Mouse (Mus musculus): ENCODE measurements around the gene Rogdi.

Gene Rogdi

DNA sequence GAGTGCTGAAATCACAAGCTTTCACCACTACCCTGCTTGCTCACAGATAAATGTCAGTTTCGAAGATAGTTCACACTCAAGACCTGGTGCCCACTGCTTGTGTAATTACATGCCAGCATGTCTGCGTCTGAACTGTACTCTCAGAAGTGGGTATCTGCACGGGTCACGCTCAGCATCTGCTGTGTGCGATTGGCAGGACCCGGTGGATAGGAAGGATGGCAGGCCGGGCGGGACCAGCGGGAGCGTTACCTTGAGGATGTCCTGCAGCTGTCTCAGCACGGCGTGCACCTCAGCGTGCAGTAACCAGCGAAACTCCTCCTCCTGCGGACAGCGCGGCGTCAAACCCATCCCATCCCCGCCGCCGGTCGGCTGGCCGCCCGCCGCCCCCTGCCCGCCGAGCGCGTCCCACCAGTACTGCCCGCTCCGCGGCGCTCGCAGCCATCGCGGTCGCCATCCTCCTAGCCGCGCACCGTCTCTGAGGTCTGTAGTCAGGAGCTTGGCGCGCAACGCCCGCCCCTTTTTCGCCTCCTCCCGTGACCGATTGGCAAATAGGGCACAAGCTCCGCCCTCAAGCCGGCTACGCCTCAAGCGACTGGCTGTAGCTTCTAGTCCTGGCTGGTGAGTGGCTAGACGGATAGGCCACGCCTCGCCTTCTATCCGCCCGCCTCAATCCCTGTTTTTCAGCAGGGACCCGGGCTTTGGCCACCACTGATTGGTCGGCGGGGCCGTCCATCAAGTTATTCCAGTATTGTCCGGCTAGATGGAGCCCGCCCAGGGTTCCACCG is at the start of gene Rogdi:
Rogdi (minus strand) TSS at position 500 of the 785 bp plus-strand sequence.
- DNase-seq (ENCODE audit: low read depth, low spot score): peak; percentile 99

DNA sequence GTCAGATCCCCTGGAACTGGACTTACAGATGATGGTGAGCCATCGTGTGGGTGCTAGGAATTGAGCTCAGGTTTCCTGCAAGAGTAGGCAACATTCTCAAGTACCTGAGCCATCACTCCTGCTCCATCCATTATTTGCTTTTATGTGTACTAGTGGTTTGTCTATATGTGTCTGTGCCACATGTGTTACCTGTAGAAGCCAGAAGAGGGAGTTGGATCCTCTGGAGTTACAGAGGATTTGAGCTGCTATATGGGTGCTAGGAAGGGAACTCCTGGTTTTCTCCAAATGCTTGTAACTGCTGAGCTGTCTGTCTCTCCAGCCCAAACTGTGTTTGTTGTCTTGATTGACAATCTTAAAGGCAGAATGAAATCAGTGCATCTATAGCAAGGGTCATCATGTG is 44.8 kb upstream of the Rogdi start:
- DNase-seq (ENCODE audit: low read depth, low spot score): peak; percentile 11

- DNase-seq (ENCODE audit: low read depth, low spot score): peak; percentile 70
These were observed 37.1 kb upstream of the Rogdi start for GRCm38 (mm10) chr16:5050251-5051110.

GRCm38 (mm10) chr16:5049774-5050234 is 36.5 kb upstream of the Rogdi start, which contains the start of the genes Glyr1 and Ubn1:
Glyr1 (minus strand) TSS chr16:5049863.
Ubn1 (plus strand) TSS chr16:5050057.
- peak; percentile 99 for DNase-seq (ENCODE audit: low read depth, low spot score)

DNA sequence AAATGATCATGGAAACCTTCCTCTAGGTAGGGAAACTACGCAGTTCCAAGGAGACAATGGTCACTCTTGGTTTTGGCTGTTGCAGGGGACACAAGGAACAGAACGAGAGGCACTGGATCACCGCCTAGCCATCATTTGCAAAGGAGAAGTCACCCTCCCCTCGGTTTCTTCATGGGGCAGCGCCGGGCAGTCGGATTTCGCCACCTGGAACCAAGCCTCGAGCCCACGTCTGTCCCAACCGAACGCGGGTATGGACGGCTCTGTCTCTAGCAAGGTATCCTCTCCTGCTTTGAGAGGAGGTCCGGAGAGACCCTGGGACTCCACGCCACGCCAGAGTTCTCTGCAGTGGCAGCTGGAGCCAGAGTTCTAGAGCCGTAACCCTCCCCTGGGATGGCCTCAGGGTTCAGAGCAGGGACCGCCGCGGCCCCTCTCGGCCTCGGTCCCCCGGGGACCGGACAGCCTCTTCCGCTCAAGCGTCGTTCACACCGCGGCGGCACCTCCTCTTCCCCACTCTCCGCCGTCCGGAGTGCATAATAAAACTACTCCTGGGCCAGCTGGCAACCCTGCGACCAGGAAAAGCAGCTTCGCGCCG is 35.9 kb upstream of the Rogdi start:
- no peak for DNase-seq (ENCODE audit: low read depth, low spot score)

GRCm38 (mm10) chr16:5045322-5045721 is 32.0 kb upstream of the Rogdi start:
- DNase-seq (ENCODE audit: low read depth, low spot score): no peak

DNA sequence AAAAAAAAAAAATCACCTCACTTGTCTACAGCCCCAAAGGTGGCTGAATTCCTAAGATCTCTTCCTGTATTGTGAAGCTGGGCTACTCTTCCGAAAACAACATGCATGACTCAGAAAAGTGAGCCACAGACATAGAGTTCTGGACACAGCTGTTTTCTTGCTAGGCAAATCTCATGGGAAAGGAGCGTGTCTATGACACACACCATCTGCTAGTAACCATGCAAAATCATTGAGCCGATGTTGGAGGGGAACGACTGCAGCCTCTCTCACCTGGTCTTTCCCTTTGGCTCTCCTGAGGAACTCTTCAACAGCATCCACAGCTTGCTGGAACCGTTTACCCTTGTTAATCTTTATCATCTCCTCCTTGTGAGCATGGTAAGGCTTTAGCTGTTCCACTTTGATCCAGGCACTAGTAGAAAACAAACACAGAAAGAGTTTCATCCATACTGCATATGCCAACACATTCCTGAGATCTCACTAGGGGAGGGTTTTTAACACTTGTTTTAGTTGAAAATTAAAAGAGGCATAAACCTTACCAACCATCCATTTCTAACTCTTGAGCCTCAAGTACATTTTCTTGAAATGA is 23.4 kb upstream of the Rogdi start:
- DNase-seq (ENCODE audit: low read depth, low spot score): no peak

DNA sequence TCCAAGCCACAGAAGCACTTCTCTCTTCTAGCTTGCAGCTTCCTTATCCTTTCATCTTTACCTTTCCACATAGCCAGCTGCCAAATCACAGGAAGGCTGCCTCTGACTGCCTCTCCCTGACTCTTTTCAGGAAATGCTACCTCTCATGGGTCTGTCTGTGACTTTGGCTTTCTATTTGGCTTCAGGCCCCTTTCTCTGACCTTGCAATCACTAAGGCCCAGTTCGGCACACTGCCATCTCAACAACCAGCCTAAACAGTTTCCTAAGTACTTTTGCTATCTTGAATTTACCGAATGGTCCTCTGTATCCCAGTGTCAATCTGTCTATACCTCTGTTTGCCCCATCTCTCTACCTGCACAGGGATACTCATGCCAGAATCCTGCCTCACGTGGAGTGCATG is 22.2 kb upstream of the Rogdi start:
- no peak for DNase-seq (ENCODE audit: low read depth, low spot score)

GRCm38 (mm10) chr16:5029847-5030246 is 16.5 kb upstream of the Rogdi start:
- no peak for DNase-seq (ENCODE audit: low read depth, low spot score)

DNA sequence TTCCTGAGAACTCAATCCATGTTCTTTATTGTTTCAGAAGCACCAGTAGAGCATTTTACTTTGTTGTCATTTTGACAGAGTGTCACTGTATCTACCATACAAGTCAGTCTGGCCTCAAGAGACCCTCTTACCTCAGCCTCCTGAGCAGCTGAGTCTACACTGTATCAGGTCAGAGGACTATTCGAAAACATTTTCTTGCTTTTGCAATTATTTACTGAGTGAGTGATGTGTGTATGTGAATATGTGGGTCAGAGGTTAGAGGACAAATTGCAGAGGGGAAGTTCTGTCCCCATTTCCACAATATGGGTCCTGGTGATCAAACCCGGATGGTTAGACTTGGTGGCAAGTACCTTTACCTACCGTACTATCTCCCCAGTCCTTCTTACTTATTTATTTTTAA is 10.7 kb upstream of the Rogdi start:
- DNase-seq (ENCODE audit: low read depth, low spot score): no peak

DNA sequence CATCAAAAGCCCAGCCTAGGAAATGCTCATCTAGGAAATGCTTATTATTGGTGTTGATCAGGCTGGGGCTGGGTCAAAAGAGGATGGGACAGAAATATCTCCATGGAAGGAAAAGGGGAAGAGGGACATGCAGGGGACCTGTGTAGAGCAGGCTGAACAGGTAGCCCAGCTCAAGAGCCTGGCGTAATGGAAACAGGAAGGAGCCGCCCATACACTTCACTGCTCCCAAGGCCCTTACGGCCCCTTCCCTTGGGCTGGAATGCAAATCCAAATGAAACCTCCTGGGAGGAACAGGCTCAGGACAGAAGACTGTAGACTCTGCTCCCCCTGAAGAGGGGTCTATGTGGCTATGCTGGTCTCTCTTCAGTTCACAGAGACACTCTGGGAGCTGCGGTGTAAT is 1.2 kb upstream of the Rogdi start:
- no peak for DNase-seq (ENCODE audit: low read depth, low spot score)

DNA sequence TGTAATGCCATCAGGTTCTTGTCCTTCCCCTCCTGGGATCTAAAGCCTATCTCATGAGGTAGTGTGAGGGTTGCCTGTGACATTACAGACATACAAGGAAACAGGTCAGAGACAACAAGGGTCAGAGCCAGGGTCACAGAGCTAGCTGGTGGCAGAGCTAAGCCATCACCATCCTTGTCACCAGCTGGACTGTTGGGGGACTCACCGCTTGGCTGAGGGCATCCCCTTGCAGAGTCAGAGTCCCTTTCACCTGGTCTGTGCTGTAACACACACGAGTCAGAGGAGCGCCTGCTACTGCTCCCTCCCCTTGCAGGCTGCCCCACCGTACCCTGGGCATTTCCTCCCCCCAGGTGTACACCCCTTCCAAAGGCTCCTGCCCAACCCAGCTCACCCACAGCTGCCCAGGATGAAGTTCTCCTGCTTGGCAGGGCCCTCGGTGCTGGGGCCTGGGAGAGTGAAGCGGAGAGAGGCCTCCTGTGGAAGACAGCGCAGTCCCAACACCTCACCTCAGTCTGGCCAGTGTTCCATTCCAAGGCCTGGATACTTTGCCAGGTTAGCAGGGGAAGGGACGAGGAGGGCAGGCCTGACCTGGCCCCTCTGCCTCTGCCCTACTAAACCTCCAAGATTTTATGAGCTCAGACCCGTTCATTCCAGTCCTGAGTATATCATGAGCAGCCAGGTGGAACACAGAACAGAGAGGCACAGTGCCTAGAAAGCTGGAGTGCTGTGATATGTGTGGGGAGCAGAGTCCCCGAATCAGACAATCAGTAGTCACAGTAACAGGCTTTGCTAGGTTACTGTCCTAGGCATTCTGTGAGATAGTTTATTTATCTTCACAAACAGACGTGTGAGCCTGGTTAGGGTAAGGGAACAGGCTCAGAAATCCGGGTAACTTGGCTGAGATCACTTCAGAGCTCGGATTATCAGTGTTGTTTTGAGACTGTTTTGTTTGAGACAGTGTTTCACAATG is 1.0 kb downstream of the Rogdi start:
- DNase-seq (ENCODE audit: low read depth, low spot score): no peak

- DNase-seq (ENCODE audit: low read depth, low spot score): peak; percentile 16
These were observed 2.1 kb downstream of the Rogdi start for GRCm38 (mm10) chr16:5011285-5011684.

DNA sequence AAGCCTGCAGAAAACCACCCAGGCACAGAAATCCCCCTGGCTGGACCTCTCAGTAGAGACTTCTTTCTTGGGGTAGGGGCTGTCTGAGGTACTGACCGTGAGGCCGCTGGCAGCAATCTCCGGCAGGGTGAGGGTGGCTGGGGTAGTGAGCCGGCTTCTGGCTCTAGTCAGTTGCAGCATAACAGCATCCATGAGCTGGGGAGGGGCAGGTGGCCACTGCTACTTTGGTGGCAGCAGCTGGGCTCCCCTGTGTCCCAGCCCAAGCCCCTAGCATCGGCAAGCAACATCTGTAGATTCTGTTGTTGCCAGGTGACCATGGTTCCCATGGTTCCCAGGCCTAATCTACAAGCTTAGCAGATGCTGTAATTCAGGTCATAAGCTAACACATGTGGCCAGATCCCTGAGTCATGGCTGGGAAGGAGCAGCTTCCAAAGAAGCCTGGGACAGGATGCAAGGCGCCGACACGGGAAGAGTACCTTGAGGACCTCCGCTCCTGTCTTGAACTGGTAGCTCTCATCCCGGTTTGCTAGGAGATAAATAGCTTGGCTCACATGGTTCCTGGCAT is 2.9 kb downstream of the Rogdi start:
- no peak for DNase-seq (ENCODE audit: low read depth, low spot score)

DNA sequence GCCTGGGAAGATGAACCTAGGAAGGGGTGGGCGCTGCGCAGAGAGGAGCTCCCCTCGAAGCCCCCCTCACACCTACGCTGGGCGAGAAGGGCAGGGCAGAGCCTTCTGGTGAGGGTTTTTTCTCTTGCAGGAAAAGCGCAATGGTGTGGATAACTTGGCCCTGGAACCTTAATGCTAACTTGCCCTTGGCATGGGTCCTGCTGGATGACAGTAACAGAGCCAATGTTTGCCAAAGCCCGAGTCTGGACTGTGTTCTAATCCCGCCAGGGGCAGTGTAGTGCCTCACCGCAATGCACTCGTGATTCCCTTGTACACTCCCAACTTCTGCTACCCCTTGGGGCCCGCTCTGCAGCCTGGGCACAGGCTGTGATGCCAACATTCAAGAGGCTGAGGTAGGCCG is 5.3 kb downstream of the Rogdi start:
- DNase-seq (ENCODE audit: low read depth, low spot score): no peak

- DNase-seq (ENCODE audit: low read depth, low spot score): no peak
These were observed 5.9 kb downstream of the Rogdi start for GRCm38 (mm10) chr16:5007492-5007891.

- DNase-seq (ENCODE audit: low read depth, low spot score): no peak
These were observed 6.3 kb downstream of the Rogdi start, which contains the start of gene Smim22 for GRCm38 (mm10) chr16:5007067-5007466. Smim22 (plus strand) TSS chr16:5007288.

DNA sequence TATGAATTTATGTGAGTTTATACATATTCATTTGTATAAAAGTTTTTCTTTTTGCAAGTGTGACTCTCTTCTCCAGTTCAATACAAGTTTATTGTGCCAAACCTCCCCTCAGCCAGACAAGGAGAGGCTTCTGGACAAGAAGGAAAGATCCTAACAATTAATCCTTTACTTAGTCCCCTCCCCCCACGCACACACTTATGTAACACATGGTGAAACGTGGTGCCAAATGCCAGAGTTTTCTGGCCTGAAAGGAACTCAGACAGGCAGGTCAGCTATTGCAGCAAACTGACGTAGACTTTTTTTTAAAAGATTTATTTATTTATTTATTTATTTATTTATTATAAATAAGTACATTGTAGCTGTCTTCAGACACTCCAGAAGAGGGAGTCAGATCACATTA is 12.7 kb downstream of the Rogdi start:
- DNase-seq (ENCODE audit: low read depth, low spot score): no peak

GRCm38 (mm10) chr16:4998984-4999383 is 14.4 kb downstream of the Rogdi start:
- DNase-seq (ENCODE audit: low read depth, low spot score): no peak

DNA sequence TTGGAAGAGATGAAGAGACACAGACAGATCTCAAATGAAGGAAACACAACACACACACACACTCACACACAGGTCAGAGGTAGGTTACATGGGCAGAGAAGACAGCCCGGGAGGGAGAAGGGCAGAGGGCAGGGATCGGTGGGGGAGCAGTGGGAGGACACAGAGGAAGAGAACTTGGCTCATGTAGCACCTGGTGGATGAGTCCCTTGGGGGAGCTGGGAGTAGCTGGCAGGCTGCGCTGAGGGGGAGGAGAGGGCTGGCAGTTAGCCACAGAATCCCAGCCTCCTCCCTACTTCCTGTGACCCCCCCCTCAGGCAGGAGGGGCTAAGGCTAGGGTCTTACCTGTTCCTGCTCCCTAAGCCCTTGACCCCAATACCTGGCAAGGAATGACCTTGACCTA is 15.8 kb downstream of the Rogdi start, which contains the start of gene Sept12:
Sept12 (minus strand) TSS at position 300 of the 400 bp plus-strand sequence.
- no peak for DNase-seq (ENCODE audit: low read depth, low spot score)

Data from skeletal muscle tissue, adult 2 months (tissue).